Mouse (Mus musculus): ENCODE measurements around the gene Atp6v1fnb.

GRCm38 (mm10) chr6:29428171-29428570 is 43.1 kb upstream of the Atp6v1fnb start:
- no peak for TF ChIP-seq CTCF (IDR thresholded peaks at IDR 0.05; ENCODE audit: low read depth, low read length)
- no peak for TF ChIP-seq GATA2 (IDR thresholded peaks at IDR 0.05; ENCODE audit: borderline replicate concordance, low read depth, low read length)
- TF ChIP-seq POLR2AphosphoS5 (IDR thresholded peaks at IDR 0.05; ENCODE audit: insufficient replicate concordance, low read depth, low read length), result no peak
- TF ChIP-seq TAL1 (conservative IDR thresholded peaks at IDR 0.05; ENCODE audit: low read depth, low read length), result no peak
- no peak for TF ChIP-seq GATA1 (IDR thresholded peaks at IDR 0.05; ENCODE audit: borderline replicate concordance, low read length)
